Mouse (Mus musculus) olfactory bulb, adult 2 months (tissue): ENCODE data around the gene Cplx3.
A peak's percentile ranks its signal among the peaks of the same experiment; 100 is the strongest.

Source experiments
- CTCF ChIP-seq: fragments of 200-500 bp; IDR thresholded peaks from 2 replicates; pipeline ENCODE4 v1.5.1; 2012; ENCODE audit warnings: low read depth, mild to moderate bottlenecking, low read length, moderate library complexity; ENCODE audit not compliant: insufficient read depth
- POLR2A ChIP-seq: fragments of 200-500 bp; IDR thresholded peaks from 2 replicates; pipeline ENCODE4 v1.6.1; 2012; ENCODE audit warnings: mild to moderate bottlenecking, low read depth, low read length, moderate library complexity; ENCODE audit not compliant: insufficient read depth

DNA sequence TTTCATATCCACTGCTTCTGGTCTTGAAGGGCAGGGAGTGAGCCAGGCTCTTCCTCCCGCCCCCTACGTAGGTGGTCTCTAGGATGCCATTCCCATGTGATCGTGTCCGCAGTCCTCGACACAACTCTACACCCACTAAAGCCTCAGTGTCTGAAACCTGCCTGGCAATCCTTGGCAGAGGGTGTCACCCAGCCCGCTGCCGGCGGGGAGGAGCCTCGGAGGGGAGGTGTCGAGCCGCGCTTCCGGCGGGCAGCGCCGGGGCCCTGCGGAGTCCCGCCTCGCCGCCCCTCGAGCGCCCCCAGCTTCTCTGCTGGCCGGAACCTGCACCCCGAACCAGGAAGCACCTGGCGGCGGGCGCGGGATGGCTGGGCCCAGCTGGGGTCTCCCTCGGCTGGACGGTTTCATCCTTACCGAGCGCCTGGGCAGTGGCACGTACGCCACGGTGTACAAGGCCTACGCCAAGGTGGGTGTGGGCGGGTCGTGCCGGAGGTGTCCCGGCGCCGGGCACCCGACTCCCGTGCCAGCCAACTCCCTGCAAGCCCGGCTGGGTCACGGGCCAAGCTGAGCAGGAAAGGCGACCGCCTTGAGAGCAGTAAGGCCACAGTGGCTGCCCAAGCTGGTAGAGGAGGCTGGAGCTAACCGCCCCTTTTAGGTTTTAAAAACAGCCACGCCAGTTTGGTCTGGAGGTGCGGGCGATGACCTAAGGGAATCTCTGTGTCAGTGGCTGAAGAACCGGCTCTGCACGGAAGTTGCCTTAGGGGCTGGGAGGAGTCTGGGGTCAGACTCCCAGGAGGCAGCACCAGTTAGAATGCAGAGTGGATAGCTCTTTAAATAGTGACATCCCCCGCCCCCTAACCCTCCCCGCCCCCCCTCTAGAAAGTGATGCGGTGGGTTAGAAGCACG, 16.6 kb downstream of the Cplx3 start, which contains the start of gene Ulk3:
- TF ChIP-seq CTCF (no peak), POLR2A (peak; percentile 29; the same call in 1 of the 2 replicates)
